7 mouse cellular contexts compared by ENCODE assay signal in the genomic region with DNA sequence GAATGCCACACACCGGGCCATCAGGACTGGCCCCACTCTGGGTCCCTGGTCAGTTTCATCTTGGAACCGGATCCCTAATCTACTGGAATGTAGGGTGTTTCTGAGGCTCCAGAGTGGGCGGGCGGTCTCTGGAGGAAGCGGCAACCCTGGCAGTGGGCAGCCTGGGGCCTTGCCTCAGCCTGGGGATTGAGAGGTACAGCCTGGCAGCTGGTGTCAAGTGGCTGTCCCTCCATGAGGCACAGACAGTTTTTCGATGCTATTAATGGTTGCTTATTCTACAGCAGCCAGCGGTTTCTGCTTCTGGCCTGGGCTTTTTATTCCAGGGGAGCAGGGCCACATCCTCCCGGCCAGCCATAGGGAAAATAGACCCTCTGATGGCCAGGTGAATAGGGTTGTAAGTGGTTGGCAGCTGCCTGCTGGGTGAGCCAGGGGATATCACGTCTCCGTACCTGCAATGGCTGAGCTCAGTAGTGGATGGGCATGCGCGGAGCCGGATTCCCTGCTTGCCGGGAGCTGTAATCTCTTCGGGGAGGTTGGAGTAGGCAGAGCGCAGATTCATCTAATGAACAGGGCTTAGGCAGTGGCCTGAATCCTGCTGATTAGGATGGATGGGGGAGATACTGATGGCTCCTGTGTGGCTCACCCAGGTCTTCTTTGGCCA. TPM values are rescaled to one million over a fixed set of nuclear protein-coding genes. Genes with fewer than 3 reads are reported as not detected.
DNase-seq lines count a peak whose midpoint lies in the region; ATAC-seq and TF ChIP-seq lines count a peak whose summit lies in the region.

No protein-coding gene starts in this region.

- DNase-seq in layer of hippocampus, adult 2 months (ENCODE audit: low spot score in 2 of 2) = no peak
- no peak for DNase-seq in layer of hippocampus, postnatal 36 days
- no peak for DNase-seq in forebrain, embryonic 14.5 days (ENCODE audit: low spot score)
- DNase-seq in retina, postnatal 1 day = peak; percentile 77
- no peak for DNase-seq in adrenal gland, postnatal 25 days
- no peak for DNase-seq in urinary bladder, postnatal 36 days (ENCODE audit: low spot score in 2 of 2)

- H3K36me3 ChIP-seq in forebrain, embryonic 14.5 days (ENCODE audit: control insufficient read depth, insufficient read depth, low read length) = no peaks in the 10 kb centered on the region
- peaks cover 16% of the 10 kb centered on the region; the same call in 1 of the 2 replicates for H3K36me3 ChIP-seq in limb, embryonic 12.5 days

- no peak overlapping the region for H3K4me3 ChIP-seq in layer of hippocampus, adult 2 months
- H3K4me3 ChIP-seq in forebrain, embryonic 14.5 days (ENCODE audit: low read depth, low read length) = no peak overlapping the region
- no peak overlapping the region for H3K4me3 ChIP-seq in limb, embryonic 12.5 days (replicated peaks)

- H3K9me3 ChIP-seq in forebrain, embryonic 14.5 days (replicated peaks; ENCODE audit: control insufficient read depth, low read length) = no peaks in the 10 kb centered on the region
- 0 out of 2 replicates have a peak, but pooled peaks cover 4% of the 10 kb centered on the region for H3K9me3 ChIP-seq in limb, embryonic 12.5 days

- no peak for TF ChIP-seq CTCF in layer of hippocampus, adult 2 months (conservative IDR thresholded peaks at IDR 0.05)

- 0 out of 2 replicates have a peak, but pooled peaks have one; percentile 37 for ATAC-seq in forebrain, embryonic 14.5 days
- no peak for ATAC-seq in limb, embryonic 12.5 days (ENCODE audit: insufficient number of reproducible peaks, insufficient read depth, low FRiP score, low TSS enrichment, low read depth)

- WGBS in forebrain, embryonic 14.5 days = 67% methylated on average over 16 of the region's 16 CpGs
- WGBS in limb, embryonic 12.5 days = 74% methylated on average over 16 of the region's 16 CpGs

- peak overlapping the region; percentile 86 for H3K27ac ChIP-seq in layer of hippocampus, adult 2 months
- peak overlapping the region; percentile 48; the same call in 1 of the 2 replicates for H3K27ac ChIP-seq in forebrain, embryonic 14.5 days (ENCODE audit: low read depth, low read length)
- H3K27ac ChIP-seq in limb, embryonic 12.5 days = peak overlapping the region; percentile 59

- no peaks in the 10 kb centered on the region for H3K4me1 ChIP-seq in forebrain, embryonic 14.5 days (ENCODE audit: control insufficient read depth, insufficient read depth, low read length)
- peaks cover 57% of the 10 kb centered on the region for H3K4me1 ChIP-seq in limb, embryonic 12.5 days (replicated peaks)

- no peak overlapping the region for H3K4me2 ChIP-seq in forebrain, embryonic 14.5 days (ENCODE audit: low read length)
- no peak overlapping the region for H3K4me2 ChIP-seq in limb, embryonic 12.5 days

- H3K9ac ChIP-seq in forebrain, embryonic 14.5 days (ENCODE audit: low read length) = peak overlapping the region; percentile 37; the same call in 1 of the 2 replicates
- H3K9ac ChIP-seq in limb, embryonic 12.5 days (replicated peaks) = no peak overlapping the region

- H3K27me3 ChIP-seq in forebrain, embryonic 14.5 days (replicated peaks; ENCODE audit: control insufficient read depth, insufficient read depth, low read length) = no peaks in the 10 kb centered on the region
- no peaks in the 10 kb centered on the region for H3K27me3 ChIP-seq in limb, embryonic 12.5 days

RNA-seq across cellular contexts. Expression of gene Gse1, which starts 22.6 kb away (rescaled TPM):
- 100 to 1,000 TPM; 146 to 158 TPM for total RNA-seq in layer of hippocampus, adult 2 months (2021)
- 100 to 1,000 TPM; 147 to 155 TPM for total RNA-seq in layer of hippocampus, postnatal 36 days (2021)
- 22.6 and 33.6 TPM in 2 replicates for polyA plus RNA-seq in forebrain, embryonic 14.5 days (2014; fragmentation: Nextera tagmentation; extraction: Ambion mirVana)
- 7.6 and 9.1 TPM in 2 replicates for polyA plus RNA-seq in limb, embryonic 12.5 days (2016; fragmentation: Nextera tagmentation; extraction: Ambion mirVana)
- total RNA-seq in adrenal gland, postnatal 25 days (2021) = 40.1 and 48.8 TPM in 2 replicates
